Mouse (Mus musculus): ENCODE data around the gene Slco6d1.
"Not testable (repeated sequence)": the region's sequence is repeated elsewhere in the genome, so short reads cannot be mapped to it uniquely, and the experiment has no call there.

Gene Slco6d1

DNA sequence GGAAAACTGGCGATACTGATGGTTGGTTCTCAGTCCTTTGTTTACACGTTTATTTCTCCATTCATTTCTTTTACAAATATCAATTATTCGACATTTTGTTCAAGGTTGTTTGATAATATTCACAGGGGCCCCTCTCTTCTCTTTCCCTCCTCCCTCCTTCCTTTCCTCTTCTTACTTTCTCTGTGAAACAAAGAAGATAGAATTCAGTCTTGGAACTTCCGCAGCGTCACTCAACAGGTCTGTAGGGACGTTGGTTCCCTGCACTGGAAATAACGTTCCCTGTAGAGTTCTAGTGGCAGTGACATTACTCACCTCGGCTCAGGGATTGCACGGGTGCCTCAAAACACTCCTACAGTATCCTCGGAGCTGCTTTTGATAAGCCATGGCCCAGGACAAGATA, at the start of gene Slco6d1:
TSS of gene Slco6d1 (plus strand) at position 301 of the 400 bp plus-strand sequence.
- no peak for DNase-seq (ENCODE audit: low spot score)

DNA sequence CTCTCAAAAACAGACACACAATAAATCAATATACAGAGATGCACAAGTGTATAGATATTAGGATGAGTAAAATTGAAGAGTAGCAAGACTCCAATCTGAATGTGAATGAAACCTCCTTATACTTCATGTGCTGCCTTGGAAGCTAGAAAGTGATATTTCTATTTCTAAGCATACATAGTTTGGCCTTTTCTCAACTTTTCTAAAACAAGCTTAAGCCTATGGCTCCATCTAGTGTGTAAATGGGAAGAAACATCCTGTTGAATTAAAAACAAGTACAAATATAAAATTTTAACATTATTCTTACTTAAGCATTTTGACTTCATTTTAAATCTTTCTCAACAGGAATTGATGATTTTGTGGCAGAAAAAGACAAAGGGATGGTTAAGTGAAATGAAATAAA, 28.9 kb upstream of the Slco6d1 start:
- DNase-seq (ENCODE audit: low spot score), result peak; percentile 3

DNA sequence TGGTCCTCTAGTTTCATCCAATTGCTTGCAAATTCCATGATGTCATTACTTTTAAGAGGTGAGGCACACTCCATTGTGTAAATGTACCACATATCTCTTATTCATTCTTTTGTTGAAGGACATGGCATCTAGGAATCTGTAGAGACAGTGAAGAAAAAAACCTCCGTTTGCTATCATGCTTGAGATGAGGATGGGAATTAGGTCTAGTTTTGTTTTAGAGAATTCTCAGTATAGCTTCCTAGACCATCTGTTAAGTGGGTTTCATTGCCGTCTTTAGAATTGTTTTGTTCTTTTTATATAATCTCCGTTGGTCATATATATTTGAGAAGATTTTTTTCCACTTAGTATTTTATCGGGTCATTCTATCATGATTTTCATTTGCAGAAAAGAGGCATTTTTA, 27.0 kb downstream of the Slco6d1 start:
- no peak for DNase-seq (ENCODE audit: low spot score)

DNA sequence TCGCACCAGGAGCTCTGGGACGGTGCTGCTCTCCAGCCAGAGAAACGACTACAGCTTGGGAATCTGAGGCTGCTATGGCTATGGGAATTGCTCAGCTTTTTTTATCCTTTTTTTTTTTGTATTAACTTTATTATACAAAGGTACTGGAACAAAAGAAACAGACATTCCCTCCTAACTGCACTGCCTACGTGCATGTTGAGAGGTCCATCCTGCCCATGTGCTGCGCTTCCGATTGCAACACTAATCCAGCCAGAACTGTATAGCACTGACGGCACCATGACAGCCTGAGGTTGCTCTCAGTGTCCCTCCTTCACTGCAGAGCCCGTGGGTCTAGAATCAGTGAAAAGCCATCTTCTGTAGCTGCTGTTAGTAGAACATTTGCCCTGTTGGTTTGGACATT, 38.3 kb downstream of the Slco6d1 start:
- DNase-seq (ENCODE audit: low spot score), result not testable (repeated sequence)

DNA sequence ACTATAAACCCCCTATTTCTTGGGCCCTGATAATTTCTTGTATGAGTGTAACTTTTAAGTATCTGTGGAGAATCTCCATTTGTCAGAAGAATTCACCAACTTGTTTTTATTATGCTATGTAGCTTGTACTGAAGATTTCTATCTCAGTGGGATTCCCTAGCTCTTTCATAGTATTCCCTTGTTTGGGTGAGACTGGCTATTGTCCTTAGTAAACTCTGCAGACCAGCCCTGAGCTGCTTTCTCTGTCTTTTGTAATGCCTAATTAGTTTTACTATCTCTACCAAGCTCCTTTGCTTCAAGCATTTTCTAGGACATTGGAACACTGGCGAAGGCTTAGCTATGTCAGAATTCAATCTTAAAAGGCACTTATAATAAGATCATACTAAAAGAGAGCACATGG, 55.5 kb downstream of the Slco6d1 start:
- DNase-seq (ENCODE audit: low spot score), result not testable (repeated sequence)

DNA sequence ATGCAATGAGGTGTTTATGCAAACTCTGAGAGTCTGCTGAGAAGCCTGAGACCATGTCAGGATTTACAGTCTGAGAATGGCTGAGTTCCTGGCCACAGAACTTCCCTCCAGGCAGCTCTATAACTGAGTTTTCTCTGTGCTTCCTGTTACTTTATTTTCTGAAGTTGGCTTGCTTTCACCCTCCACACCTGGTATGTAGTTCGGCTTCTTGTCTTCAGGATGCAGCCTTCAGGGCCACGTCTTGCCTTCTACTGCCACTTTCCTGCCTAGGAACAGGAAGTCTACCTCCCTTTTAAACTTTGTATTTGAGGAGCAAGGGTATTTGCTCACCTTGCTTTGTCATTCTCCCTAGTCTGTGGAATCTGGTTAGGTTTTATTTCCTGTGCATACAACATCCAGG, 58.3 kb downstream of the Slco6d1 start:
- no peak for DNase-seq (ENCODE audit: low spot score)

DNA sequence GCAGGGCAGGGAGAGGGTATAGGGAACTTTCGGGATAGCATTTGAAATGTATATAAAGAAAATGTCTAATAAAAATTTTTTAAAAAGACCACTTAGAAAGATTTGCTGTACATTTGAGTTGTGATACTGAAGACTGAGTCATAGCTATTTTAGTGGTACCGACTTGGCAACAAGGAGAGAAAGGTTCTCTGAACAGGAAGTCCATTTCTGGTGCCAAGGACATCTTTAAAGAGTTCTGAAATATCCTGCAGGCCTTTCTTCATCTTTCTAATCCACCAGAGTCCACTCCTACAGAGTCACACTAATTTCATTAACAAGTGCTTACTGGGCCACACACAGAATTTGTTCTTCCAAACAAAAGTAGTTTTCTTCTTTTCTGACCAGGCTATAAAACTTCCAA, 85.1 kb downstream of the Slco6d1 start:
- no peak for DNase-seq (ENCODE audit: low spot score)

DNA sequence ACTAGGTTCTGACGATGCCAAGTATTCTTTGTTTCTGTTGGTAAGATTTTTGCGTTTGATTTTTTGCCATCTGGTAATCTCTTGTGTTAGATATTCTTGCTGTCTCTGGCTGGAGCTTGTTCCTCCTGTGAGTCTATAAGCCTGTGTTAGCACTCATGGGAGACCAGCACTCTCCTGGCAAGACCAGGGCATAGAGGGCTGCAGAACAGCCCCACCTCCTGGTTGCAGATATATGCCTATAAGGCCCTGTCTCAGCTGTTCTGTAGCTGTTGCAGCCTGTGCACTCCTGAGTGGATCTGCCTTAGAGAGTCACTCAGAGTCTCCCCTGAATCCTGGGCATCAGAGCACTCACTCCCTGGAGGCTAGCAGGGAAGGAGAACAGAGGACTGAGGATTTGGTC, 102.1 kb downstream of the Slco6d1 start:
- no peak for DNase-seq (ENCODE audit: low spot score)

DNA sequence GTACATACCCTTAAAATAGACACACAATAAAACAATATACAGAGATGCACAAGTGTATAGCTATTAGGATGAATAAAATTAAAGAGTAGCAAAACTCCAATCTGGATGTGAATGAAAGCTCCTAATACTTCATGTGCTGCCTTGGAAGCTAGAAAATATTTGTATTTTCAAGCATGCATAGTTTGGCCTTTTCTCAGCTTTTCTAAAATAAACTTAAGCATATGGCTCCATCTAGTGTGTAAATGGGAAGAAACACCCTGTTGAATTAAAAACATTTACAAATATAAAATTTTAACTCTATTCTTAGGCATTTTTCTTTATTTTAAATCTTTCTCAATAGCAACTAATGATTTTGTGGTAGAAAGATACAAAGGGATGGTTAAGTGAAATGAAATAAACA, 102.6 kb downstream of the Slco6d1 start:
- DNase-seq (ENCODE audit: low spot score), result peak; percentile 7

DNA sequence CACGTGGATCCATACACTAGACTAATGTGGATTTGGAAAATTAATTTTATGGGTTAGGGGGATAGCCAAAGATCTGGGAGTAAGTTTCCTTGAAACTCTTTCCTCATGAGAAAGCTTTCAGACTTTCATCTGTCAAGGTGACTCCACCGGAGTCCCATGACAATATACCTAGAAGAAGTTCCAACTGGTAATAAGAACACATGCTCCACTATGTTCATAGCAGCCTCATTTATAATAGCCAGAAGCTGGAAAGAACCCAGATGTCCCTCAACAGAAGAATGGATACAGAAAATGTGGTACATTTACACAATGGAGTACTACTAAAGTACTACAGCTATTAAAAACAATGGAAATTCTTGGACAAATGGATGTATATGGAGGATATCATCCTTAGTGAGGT, 107.4 kb downstream of the Slco6d1 start:
- not testable (repeated sequence) for DNase-seq (ENCODE audit: low spot score)

DNA sequence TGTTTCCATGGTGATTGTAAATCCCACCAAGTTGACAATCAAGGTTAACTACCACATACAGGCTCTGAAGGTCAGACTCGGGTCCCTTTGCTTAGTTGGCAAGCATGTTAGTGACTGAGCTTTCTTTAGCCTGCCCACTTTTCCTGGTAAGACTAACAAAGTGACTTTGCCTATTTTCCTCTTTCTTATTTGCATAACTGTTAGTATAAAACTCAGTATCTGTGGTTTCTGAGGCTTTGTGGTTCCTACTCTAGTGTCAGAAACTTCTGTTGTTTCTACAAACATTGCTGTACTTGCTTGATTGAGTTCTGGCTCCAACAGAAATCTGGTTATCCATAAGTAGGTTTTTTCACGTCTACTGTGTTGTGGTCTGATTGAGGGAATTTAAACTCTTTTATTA, 124.4 kb downstream of the Slco6d1 start:
- no peak for DNase-seq (ENCODE audit: low spot score)

DNA sequence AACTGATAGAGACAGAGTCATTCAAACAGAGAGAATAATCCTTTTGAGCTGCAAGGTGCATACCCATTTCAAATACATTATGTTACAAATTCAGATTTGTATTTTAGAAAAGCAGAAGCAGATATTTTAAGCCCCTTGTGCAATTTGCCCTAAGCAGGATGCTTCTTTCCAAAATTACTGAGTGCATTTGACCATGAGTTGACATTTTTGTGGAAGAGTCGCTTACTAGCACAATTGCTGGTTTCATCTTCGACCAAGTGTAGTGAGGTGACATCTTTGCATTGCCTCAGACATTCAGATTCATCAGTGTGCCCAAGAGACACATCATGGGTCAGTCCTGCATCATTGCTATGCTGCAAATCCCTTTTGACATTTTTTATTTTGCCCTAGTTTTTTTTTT, 133.5 kb downstream of the Slco6d1 start:
- DNase-seq (ENCODE audit: low spot score), result no peak

DNA sequence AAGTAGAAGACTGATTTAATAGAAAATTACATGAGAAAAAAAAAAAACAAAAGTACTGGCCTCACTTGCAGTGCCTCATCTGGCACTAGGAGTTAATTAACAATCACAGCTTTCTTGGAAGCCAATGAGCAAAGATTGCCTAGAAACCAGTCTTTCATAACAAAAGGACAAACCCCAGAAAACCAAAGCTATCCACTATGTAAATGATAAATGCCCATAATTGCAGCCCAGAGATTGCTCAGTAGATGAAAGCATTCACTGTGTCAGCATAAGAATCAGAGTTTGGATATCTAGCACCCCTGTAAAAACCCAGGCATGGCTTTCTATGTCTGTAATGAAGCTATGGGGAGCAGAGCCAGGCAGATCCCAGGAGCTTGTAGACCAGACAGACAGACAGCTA, 144.8 kb downstream of the Slco6d1 start:
- no peak for DNase-seq (ENCODE audit: low spot score)
